Mouse (Mus musculus) heart, embryonic 13.5 days (tissue): Measurements from ENCODE around the gene Cyp17a1. TPM values are rescaled to one million over a fixed set of nuclear protein-coding genes. Genes with fewer than 3 reads are reported as not detected.

Source experiments
- ATAC-seq: fragments of 200-750 bp; cut with Nextera tagmentation; 2 replicates; pipeline ENCODE4 v1.8.0; 2017; ENCODE audit warnings: moderate TSS enrichment; ENCODE audit not compliant: insufficient number of reproducible peaks, low FRiP score, low TSS enrichment; ENCODE audit errors: extremely low read depth
- H3K27ac ChIP-seq: fragments of 300-500 bp; sonication (generic); replicated peaks from 2 replicates; pipeline ENCODE4 v1.5.1; 2015; ENCODE audit warnings: moderate library complexity, mild to moderate bottlenecking, inconsistent platforms
- H3K27me3 ChIP-seq: fragments of 300-500 bp; sonication (generic); replicated peaks from 2 replicates; pipeline ENCODE4 v1.6.1; 2015; ENCODE audit warnings: mild to moderate bottlenecking, inconsistent platforms
- H3K36me3 ChIP-seq: fragments of 300-500 bp; sonication (generic); 2 replicates; pipeline ENCODE4 v1.6.1; 2015; ENCODE audit warnings: mild to moderate bottlenecking, inconsistent platforms
- H3K4me1 ChIP-seq: fragments of 300-500 bp; sonication (generic); 2 replicates; pipeline ENCODE4 v1.6.1; 2015; ENCODE audit warnings: inconsistent platforms
- H3K4me2 ChIP-seq: fragments of 300-500 bp; sonication (generic); 2 replicates; pipeline ENCODE4 v1.6.1; 2015; ENCODE audit warnings: inconsistent platforms, mild to moderate bottlenecking, moderate library complexity
- H3K4me3 ChIP-seq: fragments of 300-500 bp; sonication (generic); 2 replicates; pipeline ENCODE4 v1.5.1; 2015; ENCODE audit warnings: moderate library complexity, mild to moderate bottlenecking, inconsistent platforms
- H3K9ac ChIP-seq: fragments of 300-500 bp; sonication (generic); 2 replicates; pipeline ENCODE4 v1.6.1; 2015; ENCODE audit warnings: inconsistent platforms, mild to moderate bottlenecking, moderate library complexity
- H3K9me3 ChIP-seq: fragments of 300-500 bp; sonication (generic); 2 replicates; pipeline ENCODE4 v1.6.1; 2016; ENCODE audit warnings: inconsistent platforms
- WGBS: fragments of 180-500 bp; shearing (Covaris S2); methylation state at CpG from one replicate; pipeline ENCODE4 v1.1.7; 2015; ENCODE audit warnings: mixed read lengths; 5-methylcytosine and 5-hydroxymethylcytosine counted together
- polyA plus RNA-seq: library from polyadenylated mRNA; unstranded; fragments of >200 nt; fragmentation: Nextera tagmentation; extraction: Ambion mirVana; gene quantifications from 2 replicates; pipeline ENCODE4 v1.2.1, GENCODE M21; 2015

Gene Cyp17a1
- polyA plus RNA-seq = 1.1 and 1.6 TPM in 2 replicates

GRCm38 (mm10) chr19:46672766-46673418, at the start of gene Cyp17a1:
Gene Cyp17a1 (minus strand): TSS chr19:46673172.
- H3K9me3 ChIP-seq = no peaks in the 10 kb centered on the region
- H3K27ac ChIP-seq = no peak within 1 kb of the TSS
- H3K4me1 ChIP-seq = peaks cover 36% of the 10 kb centered on the region
- 30% methylated on average over 5 of the region's 5 CpGs for WGBS
- H3K27me3 ChIP-seq = peaks cover 14% of the 10 kb centered on the region
- H3K36me3 ChIP-seq = no peaks in the 10 kb centered on the region
- ATAC-seq = no peak
- H3K9ac ChIP-seq = no peak within 1 kb of the TSS
- no peak within 1 kb of the TSS for H3K4me3 ChIP-seq
- H3K4me2 ChIP-seq = no peak within 1 kb of the TSS

- Histone ChIP-seq H3K9me3 (peaks cover 4% of the 10 kb centered on the region), H3K27me3 (no peaks in the 10 kb centered on the region), H3K4me1 (peaks cover 4% of the 10 kb centered on the region; the same call in 1 of the 2 replicates), H3K36me3 (peaks cover 77% of the 10 kb centered on the region), H3K4me3 (no peak overlapping the region), H3K27ac (no peak overlapping the region), H3K4me2 (no peak overlapping the region), H3K9ac (no peak overlapping the region)
- no peak for ATAC-seq
- 76% methylated on average over 4 of the region's 4 CpGs for WGBS
These were observed 45.2 kb upstream of the Cyp17a1 start for GRCm38 (mm10) chr19:46718150-46718549.

GRCm38 (mm10) chr19:46715016-46715415, 42.0 kb upstream of the Cyp17a1 start:
- Histone ChIP-seq H3K4me1 (no peaks in the 10 kb centered on the region), H3K4me3 (no peak overlapping the region), H3K27me3 (no peaks in the 10 kb centered on the region), H3K9ac (no peak overlapping the region), H3K9me3 (peaks cover 4% of the 10 kb centered on the region), H3K36me3 (peaks cover 70% of the 10 kb centered on the region), H3K27ac (no peak overlapping the region), H3K4me2 (no peak overlapping the region)
- ATAC-seq = no peak
- WGBS = 79% methylated on average over 8 of the region's 8 CpGs

GRCm38 (mm10) chr19:46714234-46714633, 41.3 kb upstream of the Cyp17a1 start:
- H3K9me3 ChIP-seq = peaks cover 4% of the 10 kb centered on the region
- H3K4me2 ChIP-seq = no peak overlapping the region
- no peak overlapping the region for H3K27ac ChIP-seq
- H3K27me3 ChIP-seq = no peaks in the 10 kb centered on the region
- WGBS = 87% methylated on average over 8 of the region's 8 CpGs
- H3K36me3 ChIP-seq = peaks cover 72% of the 10 kb centered on the region
- H3K4me3 ChIP-seq = no peak overlapping the region
- no peak overlapping the region for H3K9ac ChIP-seq
- ATAC-seq = no peak
- H3K4me1 ChIP-seq = no peaks in the 10 kb centered on the region

- Histone ChIP-seq H3K4me3 (no peak overlapping the region), H3K4me2 (no peak overlapping the region), H3K27me3 (no peaks in the 10 kb centered on the region), H3K9ac (no peak overlapping the region), H3K4me1 (peaks cover 22% of the 10 kb centered on the region), H3K9me3 (no peaks in the 10 kb centered on the region), H3K27ac (no peak overlapping the region), H3K36me3 (peaks cover 58% of the 10 kb centered on the region)
- 76% methylated on average over 4 of the region's 4 CpGs for WGBS
- no peak for ATAC-seq
These were observed 37.6 kb upstream of the Cyp17a1 start for GRCm38 (mm10) chr19:46710614-46711013.

- H3K27me3 ChIP-seq = no peaks in the 10 kb centered on the region; the same call in 1 of the 2 replicates
- peaks cover 36% of the 10 kb centered on the region for H3K36me3 ChIP-seq
- H3K4me1 ChIP-seq = peaks cover 22% of the 10 kb centered on the region
- H3K27ac ChIP-seq = peak within 1 kb of the TSS; percentile 58
- WGBS = 11% methylated on average over 31 of the region's 31 CpGs
- H3K9me3 ChIP-seq = no peaks in the 10 kb centered on the region
- peak within 1 kb of the TSS; percentile 84 for H3K9ac ChIP-seq
- peak; percentile 54; the same call in 1 of the 2 replicates for ATAC-seq
- peak within 1 kb of the TSS; percentile 82 for H3K4me2 ChIP-seq
- peak within 1 kb of the TSS; percentile 66 for H3K4me3 ChIP-seq
These were observed 34.6 kb upstream of the Cyp17a1 start, which contains the start of gene As3mt for GRCm38 (mm10) chr19:46707296-46708151. Gene As3mt (plus strand): TSS chr19:46707458.

- H3K9me3 ChIP-seq = no peaks in the 10 kb centered on the region
- ATAC-seq = no peak
- peak overlapping the region; percentile 84 for H3K9ac ChIP-seq
- peaks cover 22% of the 10 kb centered on the region for H3K4me1 ChIP-seq
- H3K4me3 ChIP-seq = peak overlapping the region; percentile 66
- WGBS = 59% methylated on average over 9 of the region's 9 CpGs
- H3K4me2 ChIP-seq = peak overlapping the region; percentile 82
- H3K27me3 ChIP-seq = no peaks in the 10 kb centered on the region; the same call in 1 of the 2 replicates
- H3K36me3 ChIP-seq = peaks cover 41% of the 10 kb centered on the region
- H3K27ac ChIP-seq = no peak overlapping the region
These were observed 33.7 kb upstream of the Cyp17a1 start for GRCm38 (mm10) chr19:46706540-46707295.

GRCm38 (mm10) chr19:46705779-46706495, 33.0 kb upstream of the Cyp17a1 start:
- Histone ChIP-seq H3K36me3 (peaks cover 45% of the 10 kb centered on the region), H3K9ac (no peak overlapping the region), H3K9me3 (no peaks in the 10 kb centered on the region), H3K4me3 (no peak overlapping the region), H3K27me3 (no peaks in the 10 kb centered on the region; the same call in 1 of the 2 replicates), H3K4me2 (no peak overlapping the region), H3K4me1 (peaks cover 22% of the 10 kb centered on the region), H3K27ac (no peak overlapping the region)
- no peak for ATAC-seq
- 37% methylated on average over 7 of the region's 7 CpGs for WGBS

- no peaks in the 10 kb centered on the region for H3K9me3 ChIP-seq
- peaks cover 38% of the 10 kb centered on the region for H3K36me3 ChIP-seq
- no peak overlapping the region for H3K27ac ChIP-seq
- H3K4me3 ChIP-seq = no peak overlapping the region
- no peak for ATAC-seq
- 0 out of 2 replicates have a peak, but pooled peaks cover 6% of the 10 kb centered on the region for H3K4me1 ChIP-seq
- H3K9ac ChIP-seq = no peak overlapping the region
- no peak overlapping the region for H3K4me2 ChIP-seq
- H3K27me3 ChIP-seq = no peaks in the 10 kb centered on the region; the same call in 1 of the 2 replicates
- 83% methylated on average over 9 of the region's 9 CpGs for WGBS
These were observed 28.2 kb upstream of the Cyp17a1 start for GRCm38 (mm10) chr19:46701156-46701555.

GRCm38 (mm10) chr19:46699011-46699481, 26.1 kb upstream of the Cyp17a1 start:
- Histone ChIP-seq H3K4me3 (no peak overlapping the region), H3K4me1 (no peaks in the 10 kb centered on the region), H3K9ac (no peak overlapping the region), H3K36me3 (peaks cover 56% of the 10 kb centered on the region), H3K4me2 (no peak overlapping the region), H3K9me3 (no peaks in the 10 kb centered on the region), H3K27ac (no peak overlapping the region), H3K27me3 (no peaks in the 10 kb centered on the region; the same call in 1 of the 2 replicates)
- no peak for ATAC-seq
- 66% methylated on average over 10 of the region's 10 CpGs for WGBS
